Mouse (Mus musculus) kidney, adult 2 months (tissue): Measurements from ENCODE around the gene Sec14l2.

ENCODE experiments used
- CTCF ChIP-seq: fragments of 200-500 bp; conservative IDR thresholded peaks from 2 replicates; pipeline ENCODE4 v1.5.1; 2011; ENCODE audit warnings: low read depth, mild to moderate bottlenecking, control low read depth, low read length, moderate library complexity, mixed read lengths; ENCODE audit not compliant: insufficient read depth, insufficient read length
- POLR2A ChIP-seq: fragments of 200-500 bp; IDR thresholded peaks from one replicate; pipeline ENCODE4 v1.6.1; 2011; ENCODE audit warnings: low read depth, low read length, control low read depth

DNA sequence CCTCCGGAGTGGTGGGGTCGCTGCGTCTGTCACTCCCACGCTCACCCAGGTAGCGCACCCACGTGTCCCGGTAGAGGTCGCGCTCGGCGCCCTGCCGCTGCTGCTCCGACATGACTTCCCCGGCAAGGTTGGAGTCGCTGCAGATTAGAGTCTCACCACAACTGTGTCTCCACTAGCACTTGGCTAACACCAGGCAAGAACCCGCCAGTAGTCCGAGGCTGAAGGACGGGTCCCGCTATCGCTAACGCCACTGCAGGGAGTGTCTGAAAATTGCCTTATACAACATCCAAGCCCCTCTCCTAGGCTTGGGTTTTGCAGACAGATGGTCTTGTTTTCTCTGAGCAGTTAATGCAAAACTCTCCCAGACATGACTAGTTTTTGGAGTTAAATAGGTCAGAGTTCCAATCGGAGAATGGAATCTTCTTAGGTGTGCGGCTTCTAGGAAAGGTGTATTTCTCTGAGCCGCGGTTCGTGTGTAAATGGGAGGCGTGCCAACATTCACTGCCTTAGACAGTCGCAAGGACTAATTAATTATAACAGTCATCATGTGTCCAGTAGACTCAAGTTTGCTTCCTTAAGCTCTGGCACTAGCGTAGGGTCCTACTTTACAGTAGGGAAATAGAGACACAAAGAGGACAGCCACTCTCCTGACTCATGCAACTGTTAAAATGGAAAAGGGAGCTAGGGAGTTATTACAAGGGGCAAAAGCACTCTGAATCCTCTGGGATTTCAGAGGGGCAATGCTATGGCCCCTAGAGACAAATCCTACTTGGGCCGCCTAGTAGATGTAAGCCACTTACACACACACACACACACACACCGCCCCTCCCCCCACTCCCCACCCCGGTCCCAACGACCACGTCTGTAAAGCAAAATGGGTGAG, 27.8 kb downstream of the Sec14l2 start, which contains the start of gene Mtfp1:
- TF ChIP-seq CTCF (no peak), POLR2A (peak; percentile 6)
